Mouse (Mus musculus) C2C12 (cell line): Measurements from ENCODE around the gene Slc7a8.

Experiments
- CEBPB ChIP-seq: IDR thresholded peaks from one replicate; pipeline ENCODE4 v1.6.1; 2011; ENCODE audit warnings: low read depth, mild to moderate bottlenecking, control low read depth, moderate library complexity
- CTCF ChIP-seq: IDR thresholded peaks from one replicate; pipeline ENCODE4 v1.5.1; 2011; ENCODE audit not compliant: control insufficient read depth, insufficient read depth, insufficient read length
- MAX ChIP-seq: IDR thresholded peaks from one replicate; pipeline ENCODE4 v1.6.1; 2011; ENCODE audit warnings: mild to moderate bottlenecking, control low read depth
- USF1 ChIP-seq: IDR thresholded peaks from one replicate; pipeline ENCODE4 v1.6.1; 2011; ENCODE audit warnings: low read depth, mild to moderate bottlenecking, control low read depth, moderate library complexity

GRCm38 (mm10) chr14:54678657-54679304 is 103.0 kb downstream of the Slc7a8 start:
- TF ChIP-seq USF1 (no peak), CTCF (no peak), CEBPB (no peak), MAX (no peak)
